Mouse (Mus musculus) cerebellum, adult 11-12 months (tissue): Measurements from ENCODE around the gene Sart1.
"Not testable (repeated sequence)": the region's sequence is repeated elsewhere in the genome, so short reads cannot be mapped to it uniquely, and the experiment has no call there.

Experiments
- DNase-seq: peaks from one replicate; pipeline ENCODE4 v3.0.0; 2022

Gene Sart1

GRCm38 (mm10) chr19:5366175-5367052, 22.1 kb downstream of the Sart1 start, which contains the start of gene Eif1ad:
Eif1ad (plus strand) TSS chr19:5366741.
- peak; percentile 95 for DNase-seq

DNA sequence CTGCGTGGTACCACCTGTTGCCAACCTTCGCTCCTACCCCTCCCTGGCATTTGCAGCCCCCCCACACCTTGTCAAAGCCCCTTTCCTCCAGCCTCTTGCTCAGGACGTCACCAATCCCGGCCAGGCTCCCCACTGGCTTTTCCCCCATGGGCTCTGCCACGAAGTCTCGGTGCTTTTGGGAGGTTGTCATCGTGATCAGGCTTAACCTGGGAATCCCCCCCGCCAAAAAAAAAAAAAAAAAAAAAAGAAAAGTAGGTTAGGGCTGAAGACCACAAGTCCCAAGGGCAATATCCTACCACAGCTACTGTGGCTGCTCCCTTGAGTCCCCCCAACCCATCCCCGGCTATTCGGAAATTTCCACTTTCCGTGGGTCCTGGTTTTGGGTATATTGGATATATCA, 22.8 kb downstream of the Sart1 start:
- DNase-seq = no peak

DNA sequence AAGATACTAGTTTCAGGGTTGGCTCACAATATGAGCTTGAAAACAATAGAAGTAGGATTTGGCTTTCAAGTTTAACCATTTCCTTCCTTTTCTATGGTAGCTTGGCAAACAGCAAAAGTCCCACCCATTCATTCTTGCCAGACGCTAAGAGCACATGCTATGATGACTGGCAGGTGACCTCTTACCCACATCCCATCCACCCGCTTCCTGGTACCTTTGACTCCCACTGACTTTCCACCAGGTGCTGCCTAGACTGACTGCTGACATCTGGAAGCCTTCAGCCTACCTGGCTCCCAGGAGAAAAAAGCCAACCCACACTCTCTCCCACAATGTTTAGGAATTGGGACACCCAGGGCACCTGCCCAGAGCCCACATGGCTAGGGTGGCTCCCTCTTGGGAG, 24.4 kb downstream of the Sart1 start:
- no peak for DNase-seq

DNA sequence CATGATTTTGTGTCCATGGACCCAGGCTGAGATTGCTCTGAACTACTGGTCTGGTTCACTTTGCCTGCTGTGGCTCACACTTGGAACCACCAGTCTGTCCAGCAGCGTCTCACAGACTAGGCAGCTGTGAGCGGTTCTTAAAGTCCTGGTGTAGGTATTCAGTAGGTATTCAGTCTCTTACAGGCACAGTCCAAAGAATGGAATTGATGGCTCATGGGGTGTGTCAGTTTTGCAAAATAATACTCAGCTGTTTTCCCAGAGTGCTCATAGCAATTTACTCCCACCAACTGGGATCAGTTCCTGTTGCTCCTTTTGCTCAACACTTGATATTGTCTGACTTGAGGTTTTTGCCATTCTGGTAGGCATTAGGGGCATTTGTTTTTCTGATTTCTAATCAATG, 26.3 kb downstream of the Sart1 start:
- no peak for DNase-seq

GRCm38 (mm10) chr19:5356080-5356479, 32.4 kb downstream of the Sart1 start:
- DNase-seq = no peak

GRCm38 (mm10) chr19:5353609-5354008, 34.9 kb downstream of the Sart1 start:
- DNase-seq = no peak

GRCm38 (mm10) chr19:5349502-5349873, 39.0 kb downstream of the Sart1 start, which contains the start of gene Cst6:
Cst6 (minus strand) TSS chr19:5349574.
- not testable (repeated sequence) for DNase-seq

- DNase-seq = peak; percentile 47
These were observed 39.7 kb downstream of the Sart1 start for GRCm38 (mm10) chr19:5348526-5349501.

DNA sequence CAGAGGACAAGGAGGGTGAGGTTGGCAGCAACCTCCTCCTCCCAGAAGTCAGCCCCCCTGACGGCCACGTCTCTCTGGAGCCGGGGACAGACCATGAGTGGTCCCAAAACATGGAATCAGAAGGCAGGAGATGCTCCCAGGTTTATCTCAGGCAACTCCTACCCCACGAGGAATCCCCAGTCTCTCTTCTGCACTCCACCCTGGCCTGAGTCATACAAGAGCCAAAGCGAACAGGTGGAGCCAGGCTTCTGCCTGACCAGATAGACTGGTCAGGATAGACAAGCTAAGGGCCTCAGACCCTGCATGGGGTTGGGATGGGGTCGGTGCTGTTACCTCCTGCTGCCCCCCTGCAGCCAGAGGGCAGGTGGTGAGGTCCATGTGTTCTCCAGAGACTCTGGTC, 40.4 kb downstream of the Sart1 start:
- DNase-seq = peak; percentile 23

DNA sequence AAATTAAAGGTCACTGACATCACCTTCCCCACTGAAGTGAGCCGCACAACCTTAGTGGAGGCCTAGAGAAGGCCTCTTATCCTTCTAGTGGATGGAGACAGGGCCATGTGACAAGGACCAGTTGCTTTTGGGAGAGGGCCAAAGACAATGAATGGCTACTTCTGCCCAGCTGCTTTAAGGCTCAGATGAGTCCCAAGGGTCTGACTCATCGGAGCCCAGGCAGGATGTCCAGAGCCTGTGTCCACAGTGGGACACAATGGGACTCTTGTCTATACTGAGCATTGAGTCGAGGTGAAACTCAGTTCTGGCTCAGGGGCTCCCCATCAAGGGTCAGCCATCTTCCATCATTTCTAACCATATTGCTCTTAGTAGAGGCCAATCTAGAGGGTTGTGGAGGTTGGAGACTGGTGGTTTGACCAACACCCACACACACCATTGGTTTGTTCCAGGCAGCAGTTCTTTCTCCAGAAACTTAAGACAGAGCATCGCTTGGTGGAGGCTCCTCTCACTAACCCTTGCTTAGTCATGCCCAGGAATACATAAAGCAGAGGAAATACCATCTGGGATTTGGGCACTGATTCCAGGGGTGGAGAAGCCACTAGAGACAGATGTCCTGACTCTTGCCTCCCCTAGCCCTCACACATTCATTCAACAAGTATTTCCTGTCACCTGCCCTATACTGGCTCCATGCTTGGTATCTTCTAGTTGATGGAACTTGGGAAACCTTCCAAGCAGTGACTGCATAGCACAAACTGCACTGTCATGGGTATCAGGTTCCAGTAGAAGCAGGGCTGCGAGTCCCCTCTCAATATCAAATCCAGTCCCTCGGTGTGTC, 43.0 kb downstream of the Sart1 start:
- DNase-seq = no peak

DNA sequence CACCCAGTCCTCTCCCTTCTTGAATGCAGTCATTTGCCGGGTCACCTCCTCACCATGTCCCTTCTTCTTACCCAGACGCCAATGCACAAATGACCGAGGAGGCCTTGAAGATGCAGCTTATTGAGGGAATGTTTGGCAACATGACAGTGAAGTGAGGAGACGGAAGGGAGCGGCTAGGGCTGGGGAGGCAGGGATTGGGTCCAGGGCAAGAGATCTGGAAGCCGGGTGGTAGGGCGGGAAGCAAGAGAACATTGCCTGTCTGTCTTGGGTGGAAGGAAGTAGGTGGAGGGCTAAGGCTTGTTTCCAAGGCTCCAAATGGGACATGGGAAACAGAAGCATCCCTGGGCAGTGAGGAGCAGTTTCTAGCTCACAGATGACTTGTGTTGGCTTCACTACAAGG, 47.1 kb downstream of the Sart1 start:
- DNase-seq = no peak

- DNase-seq = peak; percentile 71
These were observed 50.5 kb downstream of the Sart1 start for GRCm38 (mm10) chr19:5337975-5338374.

DNA sequence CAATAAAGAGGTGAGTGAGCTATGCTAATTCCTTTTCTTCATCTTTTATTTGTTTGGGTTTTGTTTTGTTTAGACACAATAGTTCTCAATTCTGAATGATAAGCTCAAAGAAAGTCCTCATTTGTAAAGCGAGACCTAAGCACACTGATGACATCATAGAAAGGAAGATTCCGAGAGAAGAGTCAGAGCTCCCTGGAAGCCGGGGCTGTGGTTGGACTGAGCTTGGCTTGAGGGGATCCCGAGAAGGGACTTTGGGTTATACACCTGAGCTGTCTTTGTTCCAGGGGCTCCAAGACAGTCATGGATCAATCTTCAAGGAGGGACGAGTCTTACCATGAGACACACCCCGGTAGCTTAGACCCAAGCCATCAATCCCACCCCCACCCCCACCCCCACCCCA, 53.1 kb downstream of the Sart1 start, which contains the start of gene Catsper1:
Gene Catsper1 (plus strand): TSS at position 301 of the 400 bp plus-strand sequence.
- DNase-seq = no peak

GRCm38 (mm10) chr19:5334741-5335140, 53.8 kb downstream of the Sart1 start:
- DNase-seq = no peak

GRCm38 (mm10) chr19:5327970-5328369, 60.5 kb downstream of the Sart1 start:
- no peak for DNase-seq
